Mouse (Mus musculus): ENCODE data around the gene Chrne.
"Not testable (repeated sequence)": the region's sequence is repeated elsewhere in the genome, so short reads cannot be mapped to it uniquely, and the experiment has no call there.

The Chrne gene

GRCm38 (mm10) chr11:70570614-70571013 is 48.4 kb downstream of the Chrne start:
- not testable (repeated sequence) for DNase-seq (ENCODE audit: low read depth, low spot score); H3K36me3 ChIP-seq (ENCODE audit: control insufficient read depth, insufficient read depth, low read length, poor library complexity, severe bottlenecking); H3K27me3 ChIP-seq (ENCODE audit: control insufficient read depth, insufficient read depth, low read length, poor library complexity, severe bottlenecking)

GRCm38 (mm10) chr11:70566586-70566985 is 52.4 kb downstream of the Chrne start:
- no peaks in the 10 kb centered on the region for H3K27me3 ChIP-seq (ENCODE audit: control insufficient read depth, insufficient read depth, low read length, poor library complexity, severe bottlenecking)
- no peaks in the 10 kb centered on the region for H3K36me3 ChIP-seq (ENCODE audit: control insufficient read depth, insufficient read depth, low read length, poor library complexity, severe bottlenecking)
- DNase-seq (ENCODE audit: low read depth, low spot score), result no peak
